Mouse (Mus musculus): ENCODE measurements around the gene Papss2.
"Not testable (repeated sequence)": the region's sequence is repeated elsewhere in the genome, so short reads cannot be mapped to it uniquely, and the experiment has no call there.

The Papss2 gene

DNA sequence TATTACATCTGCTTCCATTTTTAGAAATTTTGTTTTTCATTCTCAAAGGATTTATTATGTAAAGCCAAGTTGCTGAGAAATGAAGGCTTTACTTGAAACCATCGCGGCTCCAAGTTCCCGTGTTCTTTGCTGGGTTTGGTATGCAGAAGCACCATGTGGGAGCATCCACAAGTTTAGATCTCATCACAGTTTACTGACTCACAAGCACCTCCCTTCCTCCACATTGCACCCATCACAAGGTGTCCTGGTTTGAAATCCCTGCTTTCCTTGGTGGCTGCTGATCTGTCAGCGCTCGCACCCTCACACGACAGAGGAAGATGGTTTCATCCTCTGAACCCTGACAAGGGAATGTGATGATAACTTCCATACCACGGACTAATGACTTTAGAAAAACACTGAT is 45.9 kb downstream of the Papss2 start:
- no peak for DNase-seq (ENCODE audit: low spot score)

DNA sequence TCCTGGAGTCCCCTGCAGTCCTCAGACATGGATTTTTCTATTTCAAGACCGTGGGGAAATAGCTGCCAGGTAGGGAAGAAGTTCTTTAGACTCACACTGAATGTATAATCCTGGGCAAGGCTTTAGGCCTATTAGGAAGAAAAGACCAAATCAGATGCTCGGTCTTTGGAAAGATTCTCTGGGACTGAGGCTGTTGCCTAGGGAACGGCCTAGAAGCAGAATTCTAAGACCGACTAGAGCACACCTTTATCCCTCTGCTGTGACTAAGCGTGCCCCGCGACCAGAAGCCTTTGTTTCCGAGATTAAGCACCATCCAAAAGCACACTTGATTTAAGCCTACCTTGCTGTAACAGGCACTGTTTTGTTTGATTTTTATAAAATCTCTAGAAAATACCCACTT is 46.4 kb downstream of the Papss2 start:
- DNase-seq (ENCODE audit: low spot score), result no peak

DNA sequence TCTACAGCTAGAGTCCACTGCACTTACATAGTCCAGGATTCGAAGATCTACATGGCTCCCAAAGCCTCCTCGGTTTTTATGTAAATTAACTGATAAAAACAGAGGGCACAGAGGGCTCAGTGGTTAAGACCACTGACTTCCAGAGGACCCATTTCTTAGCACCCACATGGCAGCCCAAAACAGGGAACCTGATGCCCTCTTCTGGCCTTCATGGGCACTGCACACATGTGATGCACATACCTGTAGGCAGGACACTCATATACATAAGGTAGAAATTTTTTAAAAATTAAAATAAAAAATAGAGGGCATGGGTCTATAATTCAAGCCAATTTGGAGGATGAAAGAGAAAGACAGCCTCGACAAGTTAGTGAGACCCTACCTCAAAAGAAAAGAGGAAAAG is 48.1 kb downstream of the Papss2 start:
- DNase-seq (ENCODE audit: low spot score), result no peak

DNA sequence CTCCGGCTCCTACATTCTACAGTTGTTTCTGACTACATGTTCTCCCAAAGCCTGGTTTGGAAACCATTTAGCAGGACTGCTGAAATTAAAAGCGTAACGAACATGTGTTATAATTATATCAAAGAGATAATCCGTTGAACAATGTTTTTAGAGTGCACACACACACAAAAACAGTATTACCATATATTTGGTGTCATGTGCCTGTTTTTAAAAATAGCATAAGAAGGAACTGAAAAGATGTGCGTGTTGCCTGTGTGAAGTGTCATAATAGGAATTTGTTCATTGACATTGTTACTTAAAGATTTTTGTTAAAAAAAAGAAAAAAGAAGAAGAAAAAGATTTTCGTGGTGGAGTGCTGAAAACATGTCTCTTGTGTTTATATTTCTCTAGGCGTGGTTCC is 50.3 kb downstream of the Papss2 start:
- DNase-seq (ENCODE audit: low spot score), result no peak

DNA sequence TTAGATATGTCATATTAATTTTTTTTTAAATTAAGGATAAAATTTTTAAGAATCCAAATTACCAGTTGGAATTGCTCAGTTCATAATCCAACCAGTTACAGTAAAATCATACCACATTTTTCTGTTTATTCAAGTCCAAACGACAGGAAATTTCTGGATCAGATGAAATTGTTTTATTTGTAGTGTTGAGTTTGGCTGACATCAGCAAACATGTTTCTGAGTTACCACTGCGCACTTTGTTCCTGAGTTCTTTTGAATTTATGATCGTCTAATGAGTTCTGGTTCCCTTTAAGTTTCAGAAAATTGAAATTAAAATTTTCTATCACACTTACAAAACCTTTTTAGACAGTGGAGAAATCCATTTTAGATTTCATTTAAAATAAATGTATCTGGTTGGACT is 50.8 kb downstream of the Papss2 start:
- DNase-seq (ENCODE audit: low spot score), result no peak

DNA sequence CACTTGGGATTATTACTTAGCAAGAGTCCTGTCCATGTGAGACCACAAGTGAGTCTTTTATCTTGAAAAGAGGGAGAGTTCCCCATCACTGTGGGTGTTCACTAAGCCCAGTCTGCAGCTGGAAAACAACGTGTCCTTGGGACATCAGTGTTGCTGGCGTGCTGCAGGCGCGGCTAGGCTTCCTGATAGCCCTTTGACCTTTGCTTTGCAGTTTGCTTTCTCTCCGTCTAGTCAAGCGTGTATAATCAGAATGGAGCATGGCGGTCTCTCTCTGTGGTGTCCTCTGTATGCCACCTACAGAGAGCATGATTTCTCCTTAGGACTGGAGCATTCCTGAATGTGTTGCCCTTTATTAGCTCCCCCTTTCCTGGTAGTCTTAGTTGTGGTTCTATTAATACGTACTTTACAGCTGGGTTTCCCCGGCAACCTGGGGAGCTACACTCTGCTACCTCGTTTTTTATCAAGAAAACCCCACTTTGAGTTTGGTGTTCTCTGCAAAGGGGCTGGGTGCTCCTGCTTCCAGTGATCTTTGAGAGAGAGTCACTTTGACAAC is 52.5 kb downstream of the Papss2 start:
- DNase-seq (ENCODE audit: low spot score), result no peak

DNA sequence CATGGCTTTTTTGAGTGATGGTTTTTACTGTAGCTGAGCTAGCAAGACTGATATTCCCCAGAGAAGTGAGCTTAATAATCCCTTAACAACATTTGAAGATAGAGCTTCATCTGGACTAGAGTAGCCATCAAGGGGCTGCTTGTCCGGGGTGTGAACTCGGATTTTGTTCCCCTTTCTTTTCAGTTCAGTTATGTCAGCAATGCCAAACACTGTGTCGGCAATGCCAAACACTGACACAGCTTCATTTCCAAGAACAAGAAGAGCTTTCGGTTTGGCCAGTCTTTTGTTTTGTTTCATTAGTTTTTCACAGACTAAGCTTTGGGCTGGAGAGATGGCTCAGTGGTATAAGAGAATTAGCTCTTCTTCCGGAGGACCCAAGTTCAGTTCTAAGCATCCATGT is 55.5 kb downstream of the Papss2 start:
- no peak for DNase-seq (ENCODE audit: low spot score)

DNA sequence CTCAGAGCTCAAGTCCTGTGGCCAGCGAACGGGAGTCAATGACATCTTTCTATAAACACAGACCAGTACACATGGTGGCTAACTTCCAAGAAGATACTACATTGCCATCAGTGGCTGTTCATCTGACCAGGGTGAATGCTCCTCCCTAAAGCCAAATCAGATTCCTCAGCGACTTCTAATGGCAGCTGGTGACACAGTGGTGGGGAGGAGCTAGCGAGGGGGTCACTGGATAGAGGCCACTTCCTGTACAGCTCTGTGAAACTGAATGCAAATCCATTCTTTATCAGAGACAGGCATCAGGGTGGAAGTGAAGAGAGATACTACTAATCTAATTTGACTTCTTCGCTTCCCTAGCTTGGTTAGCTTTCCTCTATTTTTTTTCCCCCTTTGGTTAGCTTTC is 57.5 kb downstream of the Papss2 start:
- no peak for DNase-seq (ENCODE audit: low spot score)

DNA sequence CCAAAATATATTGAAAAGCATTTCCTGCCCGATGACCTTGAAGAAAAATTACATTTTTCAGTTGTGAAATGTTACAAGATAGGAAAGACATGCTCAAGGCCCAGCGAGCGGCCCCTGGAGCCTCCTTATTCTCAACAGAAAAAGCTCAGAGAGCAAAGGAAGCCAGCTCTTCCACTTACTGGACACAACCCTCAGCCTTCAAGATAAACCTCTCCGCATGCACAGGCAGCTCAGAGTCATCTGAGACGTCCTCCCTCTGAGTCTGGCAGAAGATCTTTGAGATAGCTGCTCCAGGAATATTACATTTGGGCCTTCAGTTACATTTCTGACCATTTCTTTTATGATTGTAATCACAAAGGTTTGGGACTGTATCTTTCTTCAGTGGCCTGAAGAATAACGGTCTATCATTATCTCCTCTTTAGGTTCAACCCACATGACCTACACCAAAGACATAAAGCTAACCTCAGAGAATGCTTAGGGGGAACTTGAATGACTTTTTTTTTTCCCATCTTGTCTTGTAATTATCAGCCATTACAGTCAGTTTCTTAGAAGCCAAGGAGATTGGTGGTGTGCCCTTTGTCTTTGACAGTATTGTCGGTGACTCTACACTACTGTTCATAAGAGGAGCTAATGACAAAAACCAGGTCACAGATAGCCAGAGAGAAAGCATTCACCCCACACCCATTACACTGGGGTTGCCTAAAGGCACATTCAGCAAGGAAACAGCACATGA is 58.2 kb downstream of the Papss2 start:
- DNase-seq (ENCODE audit: low spot score), result no peak

DNA sequence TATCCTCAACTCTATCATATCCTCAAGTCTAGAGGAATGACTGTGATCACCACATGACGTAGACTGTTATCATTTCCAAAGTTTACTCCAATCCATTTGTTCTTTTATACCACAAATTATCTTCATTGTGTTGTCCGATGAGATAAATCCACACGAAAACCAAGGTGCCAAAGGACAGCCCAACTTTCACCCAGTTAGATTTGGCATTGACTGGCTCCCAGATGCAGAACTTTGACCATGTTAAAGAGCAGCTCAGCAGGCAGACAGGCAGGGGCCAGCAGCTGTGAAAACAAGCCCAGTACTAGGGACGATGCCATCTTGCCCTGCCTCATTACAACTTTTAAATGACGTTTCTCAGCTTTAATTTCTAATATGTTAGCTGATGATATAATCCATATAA is 63.8 kb downstream of the Papss2 start:
- no peak for DNase-seq (ENCODE audit: low spot score)

DNA sequence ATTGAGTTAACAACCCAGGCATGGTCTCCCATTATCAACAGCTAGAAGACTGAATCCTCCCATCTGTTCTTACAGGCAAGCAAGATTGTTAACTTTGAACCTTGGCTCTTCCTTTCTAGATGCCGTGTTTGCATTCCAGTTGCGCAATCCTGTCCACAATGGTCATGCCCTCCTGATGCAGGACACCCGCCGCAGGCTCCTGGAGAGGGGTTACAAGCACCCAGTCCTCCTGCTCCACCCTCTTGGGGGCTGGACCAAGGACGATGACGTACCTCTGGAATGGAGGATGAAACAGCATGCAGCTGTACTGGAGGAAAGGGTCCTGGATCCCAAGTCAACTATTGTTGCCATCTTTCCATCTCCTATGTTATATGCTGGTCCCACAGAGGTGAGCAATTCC is 67.3 kb downstream of the Papss2 start:
- no peak for DNase-seq (ENCODE audit: low spot score)

DNA sequence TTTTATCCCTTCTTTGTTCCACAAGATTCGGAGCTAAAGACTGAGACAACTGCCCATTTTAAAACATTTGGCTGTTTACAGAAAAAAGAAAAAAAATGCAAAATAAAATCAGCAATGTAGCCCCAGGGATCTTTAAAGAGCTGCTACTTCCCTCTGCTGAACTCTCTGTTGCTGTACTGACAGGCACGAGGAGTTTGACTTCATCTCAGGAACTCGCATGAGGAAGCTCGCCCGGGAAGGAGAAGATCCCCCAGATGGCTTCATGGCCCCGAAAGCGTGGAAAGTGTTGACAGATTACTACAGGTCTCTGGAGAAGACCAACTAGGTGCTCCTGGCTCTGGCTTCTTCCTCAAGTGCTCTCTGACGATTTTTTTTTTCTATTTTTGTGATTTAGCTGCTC is 69.7 kb downstream of the Papss2 start:
- no peak for DNase-seq (ENCODE audit: low spot score)

DNA sequence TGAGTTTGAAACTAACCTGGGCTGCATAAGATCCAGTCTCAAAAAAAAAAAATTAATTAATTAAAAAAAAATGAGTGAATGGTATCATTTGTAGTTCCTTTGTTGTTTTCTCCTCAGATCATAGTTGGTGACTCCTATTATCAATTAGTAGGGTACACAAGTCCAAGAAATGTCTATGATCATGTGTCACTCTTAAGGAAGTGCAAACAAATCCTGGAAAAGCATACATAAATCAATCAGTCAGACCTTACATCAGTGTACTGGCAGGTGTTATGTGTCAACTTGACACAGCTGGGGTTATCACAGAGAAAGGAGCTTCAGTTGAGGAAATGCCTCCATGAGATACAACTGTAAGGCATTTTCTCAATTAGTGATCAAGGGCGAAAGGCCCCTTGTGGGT is 72.2 kb downstream of the Papss2 start:
- DNase-seq (ENCODE audit: low spot score), result not testable (repeated sequence)

DNA sequence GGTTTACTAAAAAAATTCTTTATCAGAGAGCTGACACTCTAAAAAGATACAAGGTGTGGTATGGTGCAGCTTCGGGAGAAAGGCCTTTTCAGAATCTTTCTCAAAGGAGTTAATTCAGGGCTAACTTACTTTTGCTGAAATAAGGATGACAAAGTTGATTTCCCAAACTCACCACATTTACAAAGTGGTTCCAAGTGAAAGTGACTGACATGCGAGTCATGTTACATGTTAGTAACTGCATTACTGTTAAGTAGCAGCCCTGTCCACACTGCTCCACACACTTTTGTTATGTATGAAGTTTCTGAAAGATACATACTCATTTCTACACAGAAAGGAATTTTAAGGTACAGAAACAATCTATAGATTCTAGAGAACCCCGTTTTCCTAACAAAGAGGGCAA is 80.2 kb downstream of the Papss2 start:
- DNase-seq (ENCODE audit: low spot score), result no peak

DNA sequence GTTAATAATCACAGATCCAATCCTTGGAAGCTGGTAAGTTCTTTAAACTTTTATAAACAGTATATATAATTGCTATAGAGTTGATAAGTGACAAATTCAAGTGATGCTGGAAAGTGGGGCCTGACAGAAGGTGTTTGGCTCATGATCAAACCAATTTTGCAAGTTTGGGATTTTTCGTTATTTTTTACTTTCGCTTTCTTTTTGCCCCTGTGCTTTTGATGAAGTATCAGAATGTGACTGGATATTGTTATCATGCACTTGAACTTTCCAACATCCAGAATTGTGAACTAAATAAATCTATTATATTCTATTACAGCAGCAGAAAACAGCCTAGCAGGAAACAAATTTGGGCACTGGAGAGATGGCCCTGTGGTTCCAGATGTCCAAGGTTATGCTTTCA is 85.3 kb downstream of the Papss2 start:
- no peak for DNase-seq (ENCODE audit: low spot score)

DNA sequence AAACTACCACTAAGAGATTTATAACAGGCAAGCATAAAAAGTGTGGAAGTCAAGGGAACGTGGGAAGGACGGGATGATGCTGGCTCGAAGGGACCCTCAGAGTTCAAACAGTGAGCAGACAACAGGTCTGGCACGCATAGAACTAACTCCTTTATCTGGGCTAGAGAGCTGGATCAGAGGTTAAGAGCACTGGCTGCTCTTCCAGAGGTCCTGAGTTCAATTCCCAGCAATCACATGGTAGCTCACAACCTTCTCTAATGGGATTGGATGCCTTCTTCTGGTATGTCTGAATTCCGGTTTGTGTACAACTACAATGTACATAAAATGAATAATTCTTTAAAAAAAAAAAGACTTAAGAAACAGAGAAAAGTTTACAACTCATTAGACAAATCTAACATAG is 87.5 kb downstream of the Papss2 start:
- no peak for DNase-seq (ENCODE audit: low spot score)

DNA sequence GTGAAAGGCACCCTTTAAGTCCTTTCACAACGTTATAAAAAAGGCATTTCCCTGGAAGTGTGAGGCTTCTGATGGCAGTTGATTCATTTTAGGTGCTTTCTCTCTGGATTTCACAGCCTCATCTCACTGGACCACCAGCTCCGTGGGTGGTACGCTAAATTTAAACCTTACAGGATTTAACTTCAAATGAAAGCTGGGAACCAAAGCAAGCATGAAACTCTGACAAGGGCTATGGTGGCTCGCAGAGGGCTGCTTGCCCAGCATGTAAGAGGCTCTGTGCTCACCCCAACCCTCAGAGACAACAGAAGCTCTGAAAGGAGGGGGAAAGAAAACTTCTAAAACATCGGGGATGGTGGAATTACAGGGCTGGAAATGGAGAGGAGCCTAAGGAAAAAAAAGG is 92.1 kb downstream of the Papss2 start:
- DNase-seq (ENCODE audit: low spot score), result no peak

DNA sequence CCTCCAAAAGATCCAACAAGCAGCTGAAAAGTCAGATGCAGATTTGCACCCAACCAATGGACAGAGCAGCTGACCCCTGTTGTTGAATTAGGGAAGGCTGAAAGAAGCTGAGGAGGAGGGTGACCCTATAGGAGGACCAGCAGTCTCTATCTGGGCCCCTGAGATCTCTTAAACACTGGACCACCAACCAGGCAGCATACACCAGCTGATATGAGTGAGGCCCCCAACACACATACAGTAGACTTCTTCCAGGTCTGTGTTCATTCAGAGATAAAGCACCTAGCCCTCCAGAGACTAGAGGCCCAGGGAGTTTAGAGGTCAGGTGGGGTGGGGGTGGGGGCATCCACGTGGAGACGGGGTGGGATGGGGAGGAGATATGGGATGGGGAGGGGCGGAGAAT is 92.6 kb downstream of the Papss2 start:
- not testable (repeated sequence) for DNase-seq (ENCODE audit: low spot score)

DNA sequence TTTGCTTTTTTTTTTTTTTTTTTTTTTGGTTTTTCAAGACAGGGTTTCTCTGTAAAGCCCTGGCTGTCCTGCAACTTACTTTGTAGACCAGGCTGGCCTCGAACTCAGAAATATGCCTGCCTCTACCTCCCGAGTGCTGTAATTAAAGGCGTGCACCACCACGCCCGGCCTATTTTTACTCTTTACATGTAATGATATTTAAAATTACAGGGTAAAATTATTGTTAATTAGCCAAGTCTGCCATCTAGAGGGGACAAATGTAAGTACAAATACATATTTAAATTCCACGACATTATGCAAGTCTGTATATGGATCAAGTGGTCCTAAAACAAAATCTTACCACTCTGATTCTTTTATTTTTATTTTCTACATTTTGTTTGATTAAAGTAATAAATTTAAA is 94.1 kb downstream of the Papss2 start:
- no peak for DNase-seq (ENCODE audit: low spot score)

DNA sequence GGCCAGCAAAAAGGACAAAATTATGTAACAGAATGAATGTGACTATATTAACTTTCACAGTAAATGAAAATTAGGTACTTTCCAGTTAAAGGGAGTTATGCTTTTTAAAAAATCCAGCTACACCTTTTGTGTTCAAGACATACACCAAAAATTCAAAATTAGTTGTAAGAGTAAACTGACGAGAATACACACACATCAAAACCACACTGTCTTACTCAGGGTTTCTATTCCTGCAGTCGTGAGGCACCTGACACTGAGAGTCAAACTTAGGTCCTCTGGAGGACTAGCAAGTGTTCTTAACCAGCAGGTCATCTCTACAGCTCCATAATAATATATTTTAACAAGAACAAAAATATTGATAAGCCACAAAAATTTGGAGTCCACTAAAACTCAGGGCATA is 101.1 kb downstream of the Papss2 start:
- no peak for DNase-seq (ENCODE audit: low spot score)

DNA sequence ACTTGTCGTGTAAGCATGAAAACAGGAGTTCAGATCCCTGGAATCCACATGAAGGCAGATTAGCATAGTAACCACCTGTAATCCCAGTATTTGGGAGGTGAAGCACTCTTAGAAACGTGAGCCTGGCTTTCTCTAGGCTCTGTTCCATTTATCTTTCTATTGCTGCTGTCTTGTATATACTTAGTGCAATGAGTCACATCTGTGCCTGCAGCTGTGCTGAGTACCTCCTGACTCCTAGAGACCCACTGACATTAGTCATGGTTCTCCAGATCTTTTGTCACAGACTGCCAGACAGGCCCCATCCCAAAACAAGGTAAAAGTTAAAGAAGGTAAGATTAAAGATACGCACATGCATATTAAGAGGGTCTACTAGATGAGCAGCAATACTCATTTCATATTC is 106.6 kb downstream of the Papss2 start:
- no peak for DNase-seq (ENCODE audit: low spot score)

DNA sequence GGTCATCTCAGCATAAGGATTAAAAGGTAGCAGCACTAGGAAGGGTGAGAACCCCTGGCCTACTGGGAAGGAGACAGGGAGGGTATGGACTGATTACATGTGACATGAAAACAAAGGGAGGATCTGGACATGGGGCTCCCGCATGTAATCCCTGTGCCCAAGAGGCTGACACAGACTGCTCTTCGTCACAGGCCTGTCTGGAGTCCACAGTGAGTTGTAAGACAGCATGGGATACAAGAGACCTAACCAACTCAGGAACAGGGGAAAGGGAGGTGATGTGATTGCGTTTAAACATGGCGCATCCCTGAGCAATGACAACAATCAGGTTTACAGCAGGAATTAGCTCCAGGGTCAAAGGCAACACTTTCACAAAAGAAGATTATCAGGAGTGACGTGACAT is 113.4 kb downstream of the Papss2 start:
- DNase-seq (ENCODE audit: low spot score), result no peak

DNA sequence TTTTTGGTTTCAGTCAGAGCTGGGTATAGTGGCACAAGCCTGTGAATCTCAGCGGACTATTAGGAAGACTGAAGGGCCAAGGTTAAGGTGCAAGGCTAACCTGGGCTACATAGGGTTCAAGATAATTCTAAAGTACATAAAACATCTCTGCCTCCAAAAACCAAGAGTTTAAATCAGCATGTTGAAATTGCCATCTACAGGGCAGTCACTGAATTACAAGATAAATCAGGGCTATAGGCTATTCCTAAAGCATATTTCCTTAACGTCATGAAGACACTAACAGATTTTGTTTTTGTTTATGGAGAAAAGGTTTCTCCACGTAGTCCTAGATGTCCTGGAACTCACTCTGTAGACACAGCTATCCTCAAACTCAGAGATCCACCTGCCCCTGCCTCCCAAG is 114.7 kb downstream of the Papss2 start:
- DNase-seq (ENCODE audit: low spot score), result no peak

DNA sequence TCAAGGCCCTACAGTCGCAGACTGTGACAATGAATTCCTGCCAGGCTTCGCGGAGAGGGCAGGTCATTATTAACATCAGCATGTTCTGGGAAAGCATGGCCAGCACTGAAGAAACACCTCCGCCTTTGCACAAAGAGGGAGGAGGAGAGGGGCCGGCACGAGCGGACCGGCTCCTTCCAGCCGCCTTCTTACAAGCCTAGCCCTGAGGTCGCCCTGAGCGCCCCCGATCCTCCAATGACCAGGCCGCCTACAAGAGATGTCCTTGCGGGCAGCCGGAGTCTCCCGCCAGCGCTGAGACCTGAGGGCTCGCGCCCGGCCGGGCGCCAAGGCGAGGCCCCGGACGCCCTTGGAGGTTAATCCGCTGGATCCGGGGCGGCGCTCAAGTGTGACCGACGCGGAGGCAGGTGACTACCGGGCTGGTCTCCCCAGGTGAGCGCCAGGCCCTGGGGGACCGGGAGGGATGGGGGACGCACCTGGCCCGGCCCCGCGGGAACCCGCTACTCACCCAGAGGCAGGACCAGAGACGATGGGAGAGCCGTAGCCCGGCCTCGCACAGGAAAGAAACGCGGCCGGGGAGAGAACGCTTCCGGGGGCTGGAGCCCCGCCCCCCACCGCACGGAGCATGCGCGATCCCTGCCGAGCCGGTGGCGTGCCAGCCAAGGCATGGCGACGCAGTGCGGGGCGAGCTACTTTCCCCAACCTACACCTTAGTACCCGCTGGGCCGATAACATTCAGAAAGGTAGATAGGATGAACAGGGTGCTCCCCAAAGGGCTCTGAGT is 116.4 kb downstream of the Papss2 start:
- DNase-seq (ENCODE audit: low spot score), result peak; percentile 90
